Mouse (Mus musculus) urinary bladder, postnatal 36 days (tissue): ENCODE measurements around the gene Hoga1.

Experiments used
- DNase-seq, 2 experiments: peaks; one replicate each; pipeline ENCODE4 v3.0.0; 2022; ENCODE audit warnings: low spot score in 2 of 2, mixed read lengths in 1 of 2

Hoga1 gene

GRCm38 (mm10) chr19:42045269-42046102 is at the start of gene Hoga1:
Hoga1 (plus strand) TSS chr19:42045610.
- DNase-seq: peak; percentile 70 to 83

GRCm38 (mm10) chr19:41997090-41997489 is 48.3 kb upstream of the Hoga1 start:
- no peak for DNase-seq

GRCm38 (mm10) chr19:41998770-41999548 is 46.5 kb upstream of the Hoga1 start:
- no peak for DNase-seq

- DNase-seq: no peak
Observed at GRCm38 (mm10) chr19:41999688-42000283, 45.6 kb upstream of the Hoga1 start.

DNA sequence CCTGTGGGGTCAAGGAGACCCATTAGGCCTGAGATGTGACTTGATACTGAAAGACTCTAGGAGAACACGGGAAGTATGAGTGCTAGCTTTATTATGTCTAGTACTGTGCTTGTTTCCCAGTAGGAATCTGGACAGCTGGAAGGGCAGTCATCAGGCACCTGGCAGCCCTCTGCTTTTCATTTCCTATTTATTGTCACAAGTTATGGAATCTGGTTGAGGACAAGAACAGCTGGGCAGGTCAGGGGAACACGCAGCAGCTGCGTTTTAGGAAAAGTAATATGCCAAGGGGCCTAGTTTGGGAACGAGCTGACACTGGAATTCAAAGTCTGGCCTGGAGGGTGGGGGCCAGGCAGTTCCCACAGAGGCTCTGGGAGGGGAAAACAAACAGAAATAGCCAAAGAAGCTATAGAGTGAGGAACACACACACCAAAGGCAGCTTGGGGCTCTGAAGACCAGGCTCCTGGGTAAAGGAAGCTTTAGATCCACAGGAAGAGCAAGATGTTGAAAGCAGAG is 44.9 kb upstream of the Hoga1 start:
- no peak for DNase-seq

- no peak for DNase-seq
Observed at GRCm38 (mm10) chr19:42001253-42001980, 44.0 kb upstream of the Hoga1 start.

- DNase-seq: no peak
Observed at GRCm38 (mm10) chr19:42004258-42004657, 41.2 kb upstream of the Hoga1 start.

DNA sequence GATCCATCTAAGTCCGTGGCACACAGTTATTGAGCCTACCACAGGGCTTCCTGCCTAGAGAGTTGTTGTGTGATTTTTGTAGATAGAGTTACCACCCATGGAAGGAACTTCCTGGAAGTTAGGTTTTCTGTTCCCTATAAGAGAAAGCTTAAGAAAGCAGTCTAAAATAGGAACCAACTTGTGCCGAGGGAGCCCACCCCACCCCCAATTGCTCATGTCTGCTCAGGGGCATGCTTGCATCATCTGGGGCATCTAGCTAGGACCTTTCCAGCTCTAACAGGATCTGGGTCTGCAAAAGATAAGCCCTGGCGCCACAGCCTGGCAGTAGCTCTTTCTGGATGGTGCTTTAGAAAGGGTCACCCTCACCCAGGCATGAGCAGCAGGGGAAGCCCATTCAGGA is 39.8 kb upstream of the Hoga1 start:
- no peak for DNase-seq

DNA sequence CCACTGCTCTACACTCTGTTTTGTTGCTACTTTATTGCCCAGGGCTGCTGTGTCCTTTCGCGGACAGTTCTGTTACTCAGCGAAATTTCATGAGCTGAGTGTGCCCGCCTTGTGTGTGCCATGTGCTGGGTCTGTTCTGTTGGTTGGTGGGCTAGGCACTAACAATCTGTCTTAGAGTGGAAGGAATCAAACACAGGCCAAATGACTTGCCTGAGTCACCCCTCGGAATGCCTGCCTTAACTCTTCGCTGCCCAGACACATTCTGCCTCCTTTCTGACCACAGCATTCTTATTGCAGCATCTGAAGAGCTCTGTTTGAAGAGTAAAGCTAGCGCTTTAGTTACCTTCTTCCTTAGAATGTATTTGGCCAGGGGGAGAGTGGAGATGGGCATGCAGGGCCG is 38.8 kb upstream of the Hoga1 start:
- DNase-seq: no peak

DNA sequence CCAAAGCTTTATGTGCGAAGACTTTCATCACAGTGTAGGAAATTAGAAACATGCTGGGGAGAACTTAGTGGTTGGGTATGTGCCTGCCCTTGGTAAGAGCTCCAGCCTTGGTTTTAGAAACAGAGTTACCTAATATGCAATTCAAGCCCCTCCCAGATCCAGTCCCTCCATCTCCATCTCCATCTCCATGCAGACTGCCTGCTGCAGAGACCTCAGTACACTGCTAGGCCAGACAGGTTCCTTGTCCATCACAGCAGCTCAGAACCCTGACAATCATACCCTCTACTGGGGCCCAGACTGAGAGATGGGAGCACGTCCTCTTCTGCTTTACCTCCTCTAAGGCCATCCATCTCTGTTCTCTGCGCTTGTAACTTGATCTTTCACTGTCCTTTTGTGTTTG is 36.8 kb upstream of the Hoga1 start:
- DNase-seq: no peak

DNA sequence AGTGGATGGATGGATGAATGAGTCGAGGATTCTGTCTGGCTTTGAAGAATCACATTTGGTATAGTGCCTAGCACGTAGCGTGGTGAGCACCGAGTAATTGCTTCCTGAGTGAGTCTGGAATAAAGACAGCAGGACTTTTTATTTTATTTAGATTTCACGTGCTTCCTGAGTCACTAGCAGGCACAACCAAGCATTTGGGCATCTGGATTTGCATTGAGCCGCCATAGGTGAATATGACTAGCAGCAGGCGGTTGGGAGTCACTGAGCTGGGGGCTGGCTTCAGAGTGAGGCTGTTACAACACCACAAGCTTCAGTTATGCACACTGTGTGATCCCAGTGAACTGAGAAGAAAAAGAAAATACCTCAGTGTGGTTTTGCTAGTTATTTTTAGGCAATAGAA is 36.3 kb upstream of the Hoga1 start:
- DNase-seq: no peak

DNA sequence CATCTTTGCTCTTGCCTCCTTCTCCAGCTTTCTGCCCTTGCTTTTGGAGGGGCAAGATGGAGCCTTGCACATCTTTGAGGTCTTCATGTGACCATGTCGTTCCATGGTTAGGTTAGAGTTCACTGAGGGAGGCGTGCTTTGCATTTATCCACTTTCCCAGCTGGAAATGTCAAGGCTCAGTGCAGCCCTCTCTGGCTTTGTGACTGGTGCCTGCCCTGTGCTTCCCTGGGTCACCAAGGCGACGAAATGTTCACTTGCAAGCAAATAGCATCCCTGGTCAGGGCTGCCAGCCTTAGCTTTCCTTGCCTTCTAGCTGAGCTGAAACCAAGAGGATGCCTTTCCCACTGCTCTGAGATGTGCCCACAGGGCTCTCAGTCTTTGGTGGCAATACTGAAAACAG is 35.0 kb upstream of the Hoga1 start:
- no peak for DNase-seq

GRCm38 (mm10) chr19:42011123-42011522 is 34.3 kb upstream of the Hoga1 start:
- no peak for DNase-seq

- DNase-seq: no peak
Observed at GRCm38 (mm10) chr19:42014231-42014825, 31.1 kb upstream of the Hoga1 start.

DNA sequence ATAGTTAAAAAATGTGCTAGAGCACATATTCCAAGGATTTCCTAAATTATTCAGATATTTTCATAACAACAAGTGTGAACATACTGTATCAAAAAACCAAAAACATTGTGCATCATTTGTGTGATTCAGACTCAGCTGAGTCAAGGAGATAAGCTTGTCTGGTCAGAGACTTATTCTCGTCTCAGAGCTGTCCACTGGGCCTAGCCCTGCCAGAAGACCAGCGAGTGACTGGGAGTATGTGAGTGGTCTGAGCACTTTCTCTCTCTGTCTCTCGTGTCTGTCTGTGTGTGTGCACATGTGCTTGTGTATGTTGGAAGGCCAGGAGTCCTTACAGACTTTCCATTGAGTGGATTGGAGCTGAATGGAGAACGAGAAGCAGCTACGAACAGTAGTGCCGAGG is 30.4 kb upstream of the Hoga1 start:
- DNase-seq: no peak

- DNase-seq: no peak
Observed at GRCm38 (mm10) chr19:42016251-42016650, 29.2 kb upstream of the Hoga1 start.

- peak in 1 of 2 experiments; percentile 54 for DNase-seq
Observed at GRCm38 (mm10) chr19:42016840-42017239, 28.6 kb upstream of the Hoga1 start.

- DNase-seq: peak; percentile 56 to 74
Observed at GRCm38 (mm10) chr19:42017399-42018247, 27.8 kb upstream of the Hoga1 start.

DNA sequence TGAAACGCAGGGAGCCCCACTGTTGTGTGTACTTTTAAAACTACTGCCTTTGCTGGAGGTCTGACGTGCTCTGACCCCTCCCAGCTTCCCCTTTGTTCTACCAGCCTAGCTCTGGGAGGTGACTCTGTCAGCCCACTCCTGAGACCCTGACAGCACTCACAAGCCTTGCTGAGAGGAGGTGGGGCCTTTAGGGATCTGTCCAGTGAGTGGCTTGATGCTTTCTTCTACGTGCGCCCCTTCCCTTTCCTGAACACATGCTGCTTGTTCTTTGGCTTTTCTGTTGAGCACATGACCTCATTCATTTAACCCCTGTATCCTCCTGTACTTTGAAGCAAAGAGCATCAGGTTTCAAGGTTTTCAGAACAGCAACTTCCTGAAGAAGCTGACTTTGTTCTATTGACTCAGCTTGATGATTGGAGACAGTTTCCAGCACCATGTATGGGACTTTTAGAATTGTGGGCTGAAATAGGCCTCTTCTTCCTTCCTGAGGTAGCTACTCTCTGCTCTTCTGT is 26.3 kb upstream of the Hoga1 start:
- no peak for DNase-seq
